Mouse (Mus musculus): ENCODE data around the gene Clk3.
A peak's percentile ranks its signal among the peaks of the same experiment; 100 is the strongest.
"Not testable (repeated sequence)": the region's sequence is repeated elsewhere in the genome, so short reads cannot be mapped to it uniquely, and the experiment has no call there.

Gene Clk3

DNA sequence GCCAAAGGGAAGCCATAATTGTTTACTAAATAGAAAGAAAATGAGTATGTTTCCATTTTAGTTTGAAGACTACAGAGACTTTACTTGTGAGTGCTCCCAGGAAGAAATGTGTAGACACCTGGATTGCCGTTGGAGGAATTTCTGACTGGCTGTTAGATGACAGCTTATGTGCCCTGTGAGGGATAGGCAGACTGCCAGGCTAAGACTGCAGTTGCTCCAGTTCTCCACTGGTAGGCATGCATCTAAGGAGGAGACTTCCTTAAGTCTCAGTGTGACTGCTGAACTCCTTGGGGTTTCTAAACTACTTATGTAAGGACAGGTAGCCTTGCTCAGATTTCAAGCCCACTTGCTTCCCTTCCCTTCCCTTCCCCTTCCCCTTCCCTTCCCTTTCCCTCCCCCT is 37.3 kb downstream of the Clk3 start:
- H3K9me3 ChIP-seq (ENCODE audit: low read length) = no peaks in the 10 kb centered on the region

DNA sequence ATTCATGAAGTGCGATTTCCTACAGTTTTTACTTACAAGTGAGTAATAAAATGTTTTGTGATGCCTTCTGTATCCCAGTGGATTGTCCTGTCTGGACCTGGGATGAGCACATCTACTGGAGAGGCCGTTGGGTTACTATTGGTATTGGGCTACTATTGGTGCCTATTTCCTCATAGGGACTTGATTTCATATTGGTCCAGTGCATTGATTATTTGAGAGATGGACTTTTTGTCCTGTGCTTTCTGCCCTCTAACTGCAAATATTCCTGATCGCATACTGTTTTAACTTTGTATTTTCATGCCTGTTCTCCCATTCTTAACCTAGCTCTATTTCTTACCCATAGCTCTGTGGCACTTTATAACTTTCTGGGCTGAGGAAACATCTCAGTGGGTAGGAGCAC is 41.0 kb downstream of the Clk3 start:
- 0 out of 2 replicates have a peak, but pooled peaks cover 3% of the 10 kb centered on the region for H3K4me1 ChIP-seq (replicated peaks; ENCODE audit: low read depth, low read length)
- H3K4me3 ChIP-seq (replicated peaks; ENCODE audit: low read length) = no peak overlapping the region
- no peaks in the 10 kb centered on the region for H3K9me3 ChIP-seq (ENCODE audit: low read length)
- peaks cover 90% of the 10 kb centered on the region for H3K36me3 ChIP-seq (ENCODE audit: insufficient read depth, low read length)
- H3K27me3 ChIP-seq (ENCODE audit: insufficient read depth, low read length) = no peaks in the 10 kb centered on the region
- no peak for TF ChIP-seq POU5F1 (IDR thresholded peaks at IDR 0.05; ENCODE audit: borderline replicate concordance, low read length)
- TF ChIP-seq CTCF (conservative IDR thresholded peaks at IDR 0.05; ENCODE audit: low read length) = no peak
- TF ChIP-seq NANOG (IDR thresholded peaks at IDR 0.05; ENCODE audit: borderline replicate concordance, low read length) = no peak

More for the DNA sequence above, 37.3 kb downstream of the Clk3 start:
- Histone ChIP-seq H3K4me1 (replicated peaks; ENCODE audit: low read depth, low read length) (peaks cover 3% of the 10 kb centered on the region; the same call in 1 of the 2 replicates), H3K27me3 (ENCODE audit: insufficient read depth, low read length) (no peaks in the 10 kb centered on the region), H3K36me3 (ENCODE audit: insufficient read depth, low read length) (peaks cover 88% of the 10 kb centered on the region), H3K4me3 (replicated peaks; ENCODE audit: low read length) (no peak overlapping the region)
- TF ChIP-seq NANOG (IDR thresholded peaks at IDR 0.05; ENCODE audit: borderline replicate concordance, low read length) (no peak), CTCF (conservative IDR thresholded peaks at IDR 0.05; ENCODE audit: low read length) (peak; percentile 41)

DNA sequence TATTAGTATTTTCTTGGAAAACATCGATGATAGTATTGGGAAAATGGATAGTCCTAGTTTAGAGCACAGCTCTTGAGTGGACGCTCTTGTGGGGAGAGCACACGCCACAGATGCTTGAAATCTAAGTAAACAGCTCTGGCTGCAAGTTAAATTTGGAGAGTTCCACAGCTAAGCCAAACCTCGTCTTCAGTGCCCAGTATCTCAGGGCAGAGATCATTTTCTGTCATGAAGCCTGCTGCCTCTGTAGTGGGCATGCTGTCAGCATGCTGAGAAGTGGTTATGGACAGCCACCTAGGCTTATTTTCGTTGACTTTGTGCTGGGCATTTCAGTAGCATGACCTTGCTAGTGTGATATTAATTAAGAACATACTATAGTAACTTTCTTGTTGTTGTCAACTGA is 41.9 kb downstream of the Clk3 start:
- no peaks in the 10 kb centered on the region for H3K9me3 ChIP-seq (ENCODE audit: low read length)
- no peak overlapping the region for H3K4me3 ChIP-seq (replicated peaks; ENCODE audit: low read length)
- 0 out of 2 replicates have a peak, but pooled peaks cover 3% of the 10 kb centered on the region for H3K4me1 ChIP-seq (replicated peaks; ENCODE audit: low read depth, low read length)
- H3K36me3 ChIP-seq (ENCODE audit: insufficient read depth, low read length) = peaks cover 90% of the 10 kb centered on the region
- TF ChIP-seq POU5F1 (IDR thresholded peaks at IDR 0.05; ENCODE audit: borderline replicate concordance, low read length) (no peak), CTCF (conservative IDR thresholded peaks at IDR 0.05; ENCODE audit: low read length) (no peak), NANOG (IDR thresholded peaks at IDR 0.05; ENCODE audit: borderline replicate concordance, low read length) (no peak)
- no peaks in the 10 kb centered on the region for H3K27me3 ChIP-seq (ENCODE audit: insufficient read depth, low read length)

DNA sequence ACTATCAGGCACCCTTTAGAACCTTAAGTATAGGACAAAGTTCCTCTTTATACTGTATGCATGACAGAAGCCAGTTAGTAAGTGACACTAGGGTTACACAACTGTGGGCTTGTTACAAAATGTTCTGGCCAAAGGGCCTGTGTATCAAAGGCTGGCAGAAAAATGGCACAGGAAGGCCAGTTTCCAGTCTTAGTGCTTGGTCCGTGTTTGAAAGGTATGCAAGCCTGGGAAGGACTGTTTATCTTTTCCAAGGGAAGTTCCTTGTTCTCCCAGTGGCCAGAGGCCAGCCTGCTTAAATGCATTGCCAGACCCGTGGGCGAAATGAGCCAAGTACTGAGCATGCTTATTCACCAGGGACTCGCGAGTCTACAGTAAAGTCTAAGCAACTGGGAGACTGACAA is 42.3 kb downstream of the Clk3 start:
- Histone ChIP-seq H3K4me3 (replicated peaks; ENCODE audit: low read length) (no peak overlapping the region), H3K36me3 (ENCODE audit: insufficient read depth, low read length) (peaks cover 94% of the 10 kb centered on the region), H3K9me3 (ENCODE audit: low read length) (no peaks in the 10 kb centered on the region), H3K4me1 (replicated peaks; ENCODE audit: low read depth, low read length) (0 out of 2 replicates have a peak, but pooled peaks cover 3% of the 10 kb centered on the region), H3K27me3 (ENCODE audit: insufficient read depth, low read length) (no peaks in the 10 kb centered on the region)
- TF ChIP-seq CTCF (conservative IDR thresholded peaks at IDR 0.05; ENCODE audit: low read length) (no peak), POU5F1 (IDR thresholded peaks at IDR 0.05; ENCODE audit: borderline replicate concordance, low read length) (no peak), NANOG (IDR thresholded peaks at IDR 0.05; ENCODE audit: borderline replicate concordance, low read length) (no peak)

GRCm38 (mm10) chr9:57722371-57722770 is 43.3 kb downstream of the Clk3 start:
- Histone ChIP-seq H3K27me3 (ENCODE audit: insufficient read depth, low read length) (no peaks in the 10 kb centered on the region), H3K36me3 (ENCODE audit: insufficient read depth, low read length) (peaks cover 93% of the 10 kb centered on the region), H3K4me1 (replicated peaks; ENCODE audit: low read depth, low read length) (0 out of 2 replicates have a peak, but pooled peaks cover 3% of the 10 kb centered on the region), H3K4me3 (replicated peaks; ENCODE audit: low read length) (no peak overlapping the region), H3K9me3 (ENCODE audit: low read length) (no peaks in the 10 kb centered on the region)
- TF ChIP-seq NANOG (IDR thresholded peaks at IDR 0.05; ENCODE audit: borderline replicate concordance, low read length) (no peak), CTCF (conservative IDR thresholded peaks at IDR 0.05; ENCODE audit: low read length) (no peak), POU5F1 (IDR thresholded peaks at IDR 0.05; ENCODE audit: borderline replicate concordance, low read length) (no peak)

DNA sequence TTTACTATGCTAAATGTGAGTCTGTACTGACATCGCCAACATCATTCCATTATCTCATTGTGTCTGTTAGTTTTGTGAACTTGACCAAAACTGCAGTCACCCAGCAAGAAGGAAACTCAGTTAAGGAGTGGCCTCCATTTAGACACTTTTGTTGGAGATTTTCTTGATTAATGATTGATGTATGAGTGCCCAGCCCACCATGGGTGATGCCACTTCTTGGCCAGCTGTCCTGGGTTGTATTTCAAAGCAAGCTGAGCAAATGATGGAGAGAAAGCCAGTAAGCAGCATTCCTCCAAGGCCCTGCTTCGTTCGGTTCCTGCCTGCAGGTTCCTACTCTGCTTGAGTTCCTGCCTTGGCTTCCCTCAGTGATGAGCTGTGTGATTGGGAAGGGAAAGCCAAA is 44.9 kb downstream of the Clk3 start:
- H3K4me1 ChIP-seq (replicated peaks; ENCODE audit: low read depth, low read length) = no peaks in the 10 kb centered on the region
- peaks cover 93% of the 10 kb centered on the region for H3K36me3 ChIP-seq (ENCODE audit: insufficient read depth, low read length)
- no peaks in the 10 kb centered on the region for H3K9me3 ChIP-seq (ENCODE audit: low read length)
- H3K4me3 ChIP-seq (replicated peaks; ENCODE audit: low read length) = no peak overlapping the region
- no peak for TF ChIP-seq CTCF (conservative IDR thresholded peaks at IDR 0.05; ENCODE audit: low read length)
- no peak for TF ChIP-seq NANOG (IDR thresholded peaks at IDR 0.05; ENCODE audit: borderline replicate concordance, low read length)
- no peak for TF ChIP-seq POU5F1 (IDR thresholded peaks at IDR 0.05; ENCODE audit: borderline replicate concordance, low read length)
- H3K27me3 ChIP-seq (ENCODE audit: insufficient read depth, low read length) = no peaks in the 10 kb centered on the region

DNA sequence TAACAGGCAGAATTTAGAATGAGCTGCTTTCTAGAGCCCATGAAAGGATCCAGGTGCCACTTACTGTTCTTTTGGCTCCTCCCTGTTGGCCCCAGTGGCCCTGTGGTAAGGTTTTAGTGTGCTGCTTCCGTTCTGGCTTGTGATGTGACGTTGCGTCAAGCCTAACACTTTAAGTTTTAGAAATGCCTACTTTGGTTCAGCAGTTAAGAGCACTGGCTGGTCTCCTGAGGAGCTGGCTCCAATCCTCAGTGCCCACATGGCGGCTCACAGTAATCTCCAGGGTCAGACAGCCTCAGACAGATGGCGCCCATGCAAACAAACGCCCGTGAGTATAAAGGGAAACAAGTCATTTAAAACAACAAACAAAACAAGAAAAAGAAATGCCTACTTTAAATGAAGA is 47.3 kb downstream of the Clk3 start:
- no peak overlapping the region for H3K4me3 ChIP-seq (replicated peaks; ENCODE audit: low read length)
- TF ChIP-seq CTCF (conservative IDR thresholded peaks at IDR 0.05; ENCODE audit: low read length) (no peak), NANOG (IDR thresholded peaks at IDR 0.05; ENCODE audit: borderline replicate concordance, low read length) (no peak), POU5F1 (IDR thresholded peaks at IDR 0.05; ENCODE audit: borderline replicate concordance, low read length) (no peak)
- H3K27me3 ChIP-seq (ENCODE audit: insufficient read depth, low read length) = no peaks in the 10 kb centered on the region
- H3K9me3 ChIP-seq (ENCODE audit: low read length) = no peaks in the 10 kb centered on the region
- no peaks in the 10 kb centered on the region for H3K4me1 ChIP-seq (replicated peaks; ENCODE audit: low read depth, low read length)
- peaks cover 97% of the 10 kb centered on the region for H3K36me3 ChIP-seq (ENCODE audit: insufficient read depth, low read length)

GRCm38 (mm10) chr9:57712194-57712593 is 53.5 kb downstream of the Clk3 start:
- Histone ChIP-seq H3K36me3 (ENCODE audit: insufficient read depth, low read length) (peaks cover 60% of the 10 kb centered on the region), H3K9me3 (ENCODE audit: low read length) (no peaks in the 10 kb centered on the region), H3K4me3 (replicated peaks; ENCODE audit: low read length) (no peak overlapping the region), H3K4me1 (replicated peaks; ENCODE audit: low read depth, low read length) (peaks cover 24% of the 10 kb centered on the region), H3K27me3 (ENCODE audit: insufficient read depth, low read length) (no peaks in the 10 kb centered on the region)
- TF ChIP-seq NANOG (IDR thresholded peaks at IDR 0.05; ENCODE audit: borderline replicate concordance, low read length) (no peak), CTCF (conservative IDR thresholded peaks at IDR 0.05; ENCODE audit: low read length) (peak; percentile 88)

DNA sequence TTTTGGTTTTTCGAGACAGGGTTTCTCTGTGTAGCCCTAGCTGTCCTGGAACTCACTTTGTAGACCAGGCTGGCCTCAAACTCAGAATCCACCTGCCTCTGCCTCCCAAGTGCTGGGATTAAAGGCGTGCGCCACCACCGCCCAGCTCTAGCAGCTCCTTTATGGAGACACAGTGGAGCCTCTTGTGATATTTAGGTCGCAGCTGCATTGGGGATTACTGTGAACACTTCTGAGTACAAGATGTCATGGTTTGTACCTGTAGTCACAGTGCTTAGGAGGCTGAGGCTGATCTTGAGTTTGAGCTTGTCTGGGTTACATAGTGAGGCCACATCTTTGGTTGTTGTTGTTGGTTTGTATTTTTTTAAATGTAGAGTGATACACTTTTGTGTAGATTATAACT is 55.4 kb downstream of the Clk3 start:
- Histone ChIP-seq H3K36me3 (ENCODE audit: insufficient read depth, low read length) (peaks cover 41% of the 10 kb centered on the region), H3K4me1 (replicated peaks; ENCODE audit: low read depth, low read length) (peaks cover 24% of the 10 kb centered on the region)
- H3K27me3 ChIP-seq (ENCODE audit: insufficient read depth, low read length); H3K4me3 ChIP-seq (replicated peaks; ENCODE audit: low read length); H3K9me3 ChIP-seq (ENCODE audit: low read length): not testable (repeated sequence)

Measured in E14TG2a.4 (cell line).